Mouse (Mus musculus) T-helper 1 cell (primary cell): ENCODE data around the gene Alyref2.
"Not testable (repeated sequence)": the region's sequence is repeated elsewhere in the genome, so short reads cannot be mapped to it uniquely, and the experiment has no call there.

Experiments
- in situ Hi-C: fragments of 300-600 bp; cut with MboI, MseI; formaldehyde crosslinking; loops from one replicate; pipeline ENCODE4 v1.15.1; 2025; ENCODE audit warnings: high pct_unique_total_duplicates

The Alyref2 gene

GRCm38 (mm10) chr1:171503250-171503591 is at the start of gene Alyref2:
TSS of gene Alyref2 (plus strand) at chr1:171503478.
- in situ Hi-C loops: no loop called here

- in situ Hi-C loops: no loop called here
These were observed 48.4 kb upstream of the Alyref2 start for GRCm38 (mm10) chr1:171454926-171455325.

- in situ Hi-C loops: no loop called here
These were observed 45.7 kb upstream of the Alyref2 start for GRCm38 (mm10) chr1:171457568-171457967.

- in situ Hi-C loops: no loop called here
These were observed 43.5 kb upstream of the Alyref2 start for GRCm38 (mm10) chr1:171459791-171460190.

GRCm38 (mm10) chr1:171460551-171461503 is 42.5 kb upstream of the Alyref2 start:
- in situ Hi-C loops: no loop called here

- in situ Hi-C loops: no loop called here
These were observed 40.1 kb upstream of the Alyref2 start for GRCm38 (mm10) chr1:171463133-171463532.

GRCm38 (mm10) chr1:171465749-171466412 is 37.4 kb upstream of the Alyref2 start:
- in situ Hi-C loops: no loop called here

- in situ Hi-C loops: no loop called here
These were observed 36.7 kb upstream of the Alyref2 start for GRCm38 (mm10) chr1:171466565-171466964.

GRCm38 (mm10) chr1:171469678-171470077 is 33.6 kb upstream of the Alyref2 start:
- in situ Hi-C loops: no loop called here

GRCm38 (mm10) chr1:171470371-171470871 is 32.9 kb upstream of the Alyref2 start:
- in situ Hi-C loops: no loop called here

GRCm38 (mm10) chr1:171470896-171471295 is 32.4 kb upstream of the Alyref2 start:
- in situ Hi-C loops: no loop called here

- in situ Hi-C loops: no loop called here
These were observed 31.8 kb upstream of the Alyref2 start for GRCm38 (mm10) chr1:171471452-171471851.

GRCm38 (mm10) chr1:171471941-171472340 is 31.3 kb upstream of the Alyref2 start:
- in situ Hi-C loops: not testable (repeated sequence)

GRCm38 (mm10) chr1:171473506-171473905 is 29.8 kb upstream of the Alyref2 start:
- in situ Hi-C loops: no loop called here

GRCm38 (mm10) chr1:171473920-171474640 is 29.2 kb upstream of the Alyref2 start:
- in situ Hi-C loops: no loop called here

- in situ Hi-C loops: no loop called here
These were observed 26.2 kb upstream of the Alyref2 start for GRCm38 (mm10) chr1:171477123-171477522.

GRCm38 (mm10) chr1:171477758-171478545 is 25.3 kb upstream of the Alyref2 start:
- in situ Hi-C loops: no loop called here

GRCm38 (mm10) chr1:171478968-171479367 is 24.3 kb upstream of the Alyref2 start:
- in situ Hi-C loops: no loop called here

GRCm38 (mm10) chr1:171494241-171494640 is 9.0 kb upstream of the Alyref2 start:
- in situ Hi-C loops: no loop called here

GRCm38 (mm10) chr1:171495371-171495770 is 7.9 kb upstream of the Alyref2 start:
- in situ Hi-C loops: no loop called here

- in situ Hi-C loops: no loop called here
These were observed 3.4 kb upstream of the Alyref2 start for GRCm38 (mm10) chr1:171499856-171500255.
